Mouse (Mus musculus) C2C12 (cell line): Measurements from ENCODE around the gene Kcnma1.

Experiments used
- MYOG ChIP-seq: IDR thresholded peaks from one replicate; pipeline ENCODE4 v1.6.1; 2011; ENCODE audit not compliant: control insufficient read depth, insufficient read length; ENCODE audit errors: extremely low read depth
- USF1 ChIP-seq: IDR thresholded peaks from one replicate; pipeline ENCODE4 v1.6.1; 2011; ENCODE audit warnings: low read depth, mild to moderate bottlenecking, control low read depth, moderate library complexity

GRCm38 (mm10) chr14:23824267-23824666 lies 190.0 kb downstream of the Kcnma1 start:
- TF ChIP-seq USF1, result no peak
- no peak for TF ChIP-seq MYOG
